ENCODE assay signal across 19 mouse cellular contexts in the genomic region with DNA sequence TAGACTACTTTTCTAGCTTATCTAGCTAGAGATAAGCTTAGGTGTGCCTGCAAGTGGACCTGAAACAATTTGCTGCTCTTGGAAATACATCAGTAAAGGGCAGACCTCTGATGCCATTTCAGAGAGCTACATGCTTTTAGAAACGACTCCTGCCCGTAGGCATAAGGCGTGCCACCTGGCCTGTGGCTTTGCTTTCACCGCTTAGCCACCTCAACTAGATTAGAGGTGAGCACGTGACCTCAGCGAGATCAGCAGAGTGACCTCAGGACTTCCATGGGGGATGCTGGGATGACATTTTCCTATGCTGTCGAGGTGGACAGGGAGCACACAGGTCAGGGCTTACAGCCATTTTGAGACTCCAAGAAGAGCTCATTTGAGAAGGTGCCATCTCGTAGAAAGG.
DNase-seq lines count a peak whose midpoint lies in the region; ATAC-seq and TF ChIP-seq lines count a peak whose summit lies in the region.
"Had no signal": no experiment of that assay in that cellular context is flagged by ENCODE, and none has a peak within 500 bp of the region (broad histone marks: within the 10 kb centered on the region; RNA-seq: fewer than 3 reads in every experiment).

No protein-coding gene starts in this region.

- no peak for DNase-seq in heart, adult 2 months
- DNase-seq in heart, postnatal 14 days: no peak
- DNase-seq in CH12.LX (ENCODE audit: extremely low read depth): no peak
- no peak for DNase-seq in adrenal gland, postnatal 25 days
- DNase-seq: adrenal gland, adult 8-10 months; cerebellum, adult 11 months; cerebellum, adult 8-10 months; cerebellum, postnatal 25 days; gastrocnemius, postnatal 36 days; kidney, adult 11 months; kidney, adult 9 months had no signal

- in situ Hi-C loops in CH12.LX (cut with MboI; ENCODE audit: low pct_ligation_motif_present, low pct_unique_long_range_greater_than_20kb, low sequenced_read_pairs): loop anchor here (25.0 kb wide), 1 partner anchor 609 kb away; no protein-coding TSS in a partner anchor

- no peak for ATAC-seq in heart, embryonic 12.5 days (ENCODE audit: insufficient number of reproducible peaks, low FRiP score)
- no peak for ATAC-seq in heart, embryonic 16.5 days (replicated peaks; ENCODE audit: extremely low read depth, insufficient read depth, low FRiP score)
- ATAC-seq: forebrain, embryonic 15.5 days; hindbrain, postnatal 0 days had no signal

- no peak overlapping the region for H3ac ChIP-seq in myocyte (ENCODE audit: control insufficient read depth, insufficient read length)

- dilution Hi-C loops in CH12.LX (cut with MboI; ENCODE audit: extremely low pct_ligation_motif_present, extremely low pct_unique_long_range_greater_than_20kb, low sequenced_read_pairs): no loop called here

- no peak for TF ChIP-seq RAD21 in CH12.LX (IDR thresholded peaks at IDR 0.05; ENCODE audit: low read depth, low read length)

- no peak overlapping the region for H3K9ac ChIP-seq in heart, embryonic 12.5 days
- H3K9ac ChIP-seq in heart, adult 2 months (ENCODE audit: low read depth, low read length): no peak overlapping the region
- no peak overlapping the region for H3K9ac ChIP-seq in heart, embryonic 16.5 days (ENCODE audit: low read length)
- H3K9ac ChIP-seq in CH12.LX (ENCODE audit: insufficient read depth, low read depth): no peak overlapping the region
- H3K9ac ChIP-seq: embryonic facial prominence, embryonic 12.5 days; forebrain, embryonic 15.5 days; hindbrain, embryonic 13.5 days had no signal

- H3K27ac ChIP-seq in heart, embryonic 12.5 days (ENCODE audit: poor library complexity, severe bottlenecking): 0 out of 2 replicates have a peak overlapping the region, but pooled peaks have one; percentile 44
- H3K27ac ChIP-seq in heart, adult 2 months: no peak overlapping the region
- peak overlapping the region; percentile 42; the same call in 1 of the 2 replicates for H3K27ac ChIP-seq in heart, embryonic 16.5 days (ENCODE audit: low read length)
- no peak overlapping the region for H3K27ac ChIP-seq in CH12.LX (ENCODE audit: insufficient read depth, low read depth)
- H3K27ac ChIP-seq: embryonic facial prominence, embryonic 12.5 days; forebrain, embryonic 15.5 days; hindbrain, embryonic 13.5 days; hindbrain, postnatal 0 days had no signal

- H3K27me3 ChIP-seq in heart, embryonic 12.5 days (replicated peaks): no peaks in the 10 kb centered on the region
- no peaks in the 10 kb centered on the region for H3K27me3 ChIP-seq in heart, adult 2 months (ENCODE audit: control insufficient read depth, insufficient read depth, low read length)
- H3K27me3 ChIP-seq in heart, embryonic 16.5 days (ENCODE audit: control insufficient read depth, insufficient read depth, low read length): no peaks in the 10 kb centered on the region
- H3K27me3 ChIP-seq in CH12.LX (replicated peaks) (no peaks in the 10 kb centered on the region), myocyte (ENCODE audit: control insufficient read depth, insufficient read depth, insufficient read length) (no peaks in the 10 kb centered on the region)
- H3K27me3 ChIP-seq: embryonic facial prominence, embryonic 12.5 days; forebrain, embryonic 15.5 days; hindbrain, embryonic 13.5 days had no signal

- H3K4me1 ChIP-seq in heart, embryonic 12.5 days (replicated peaks): peaks cover 15% of the 10 kb centered on the region
- H3K4me1 ChIP-seq in heart, adult 2 months (ENCODE audit: control insufficient read depth, insufficient read depth, low read length): peaks cover 2% of the 10 kb centered on the region
- peaks cover 7% of the 10 kb centered on the region; the same call in 1 of the 2 replicates for H3K4me1 ChIP-seq in heart, embryonic 16.5 days (ENCODE audit: control insufficient read depth, insufficient read depth, low read length)
- peaks cover 8 to 11% of the 10 kb centered on the region in 2 experiments for H3K4me1 ChIP-seq in CH12.LX (ENCODE audit: control insufficient read depth in 1 of 2, insufficient read depth in 2 of 2)
- H3K4me1 ChIP-seq: embryonic facial prominence, embryonic 12.5 days; hindbrain, embryonic 13.5 days had no signal

- WGBS in heart, embryonic 12.5 days: 56% methylated on average over 8 of the region's 8 CpGs
- WGBS in heart, adult 2 months: 65% methylated on average over 8 of the region's 8 CpGs
- 59% methylated on average over 8 of the region's 8 CpGs for WGBS in heart, embryonic 16.5 days

- TF ChIP-seq EP300 in heart, adult 2 months (IDR thresholded peaks at IDR 0.05; ENCODE audit: insufficient read depth, low read depth, low read length): no peak
- TF ChIP-seq EP300 in CH12.LX (IDR thresholded peaks at IDR 0.05; ENCODE audit: low read length): 0 out of 2 replicates have a peak, but pooled peaks have one; percentile 1

- H3K4me2 ChIP-seq in heart, embryonic 12.5 days: peak overlapping the region; percentile 13; the same call in 1 of the 2 replicates
- peak overlapping the region; percentile 37; the same call in 1 of the 2 replicates for H3K4me2 ChIP-seq in heart, embryonic 16.5 days (ENCODE audit: low read depth, low read length)
- H3K4me2 ChIP-seq in CH12.LX (ENCODE audit: insufficient read depth, low read depth, poor library complexity, severe bottlenecking) (peak overlapping the region; percentile 77), myocyte (ENCODE audit: low read depth) (peak overlapping the region; percentile 72)
- H3K4me2 ChIP-seq: embryonic facial prominence, embryonic 12.5 days; forebrain, embryonic 15.5 days; hindbrain, embryonic 13.5 days had no signal

- no peaks in the 10 kb centered on the region for H3K79me2 ChIP-seq in heart, adult 2 months (replicated peaks; ENCODE audit: control insufficient read depth, insufficient read depth, low read length)
- H3K79me2 ChIP-seq in CH12.LX (replicated peaks; ENCODE audit: control insufficient read depth, extremely low read depth, insufficient read depth, poor library complexity, severe bottlenecking) (no peaks in the 10 kb centered on the region), myocyte (ENCODE audit: control insufficient read depth, insufficient read depth) (no peaks in the 10 kb centered on the region)

- TF ChIP-seq CTCF in heart, adult 2 months (IDR thresholded peaks at IDR 0.05): no peak
- TF ChIP-seq CTCF in CH12.LX (conservative IDR thresholded peaks at IDR 0.05 in 1 of 2, IDR thresholded peaks at IDR 0.05 in 1 of 2; ENCODE audit: low read depth in 2 of 2, low read length in 2 of 2): no peak

- no peak for TF ChIP-seq POLR2A in heart, adult 2 months (IDR thresholded peaks at IDR 0.05; ENCODE audit: insufficient read depth, low read depth, low read length)
- TF ChIP-seq POLR2A in CH12.LX (IDR thresholded peaks at IDR 0.05; ENCODE audit: low read depth, low read length): no peak
- no peak for TF ChIP-seq POLR2A in myocyte (IDR thresholded peaks at IDR 0.05; ENCODE audit: insufficient read length, low read depth)

- H3K9me3 ChIP-seq in heart, embryonic 12.5 days (replicated peaks): no peaks in the 10 kb centered on the region
- no peaks in the 10 kb centered on the region for H3K9me3 ChIP-seq in heart, embryonic 16.5 days (replicated peaks; ENCODE audit: control insufficient read depth, low read length)
- H3K9me3 ChIP-seq in CH12.LX (replicated peaks; ENCODE audit: low read length): no peaks in the 10 kb centered on the region
- H3K9me3 ChIP-seq: embryonic facial prominence, embryonic 12.5 days; forebrain, embryonic 15.5 days; G1E; hindbrain, embryonic 13.5 days had no signal

- intact Hi-C loops in heart, adult 2 months (cut with DNase I): loop anchor here (10.0 kb wide), 2 partner anchors 246 to 606 kb away; a partner anchor contains a TSS
- intact Hi-C loops in heart, postnatal 14 days (cut with DNase I): loop anchor here (10.0 kb wide), 2 partner anchors 246 to 606 kb away; a partner anchor contains a TSS

- H3K36me3 ChIP-seq in heart, embryonic 12.5 days: no peaks in the 10 kb centered on the region
- H3K36me3 ChIP-seq in heart, adult 2 months (ENCODE audit: control insufficient read depth, insufficient read depth, low read length): no peaks in the 10 kb centered on the region
- no peaks in the 10 kb centered on the region for H3K36me3 ChIP-seq in heart, embryonic 16.5 days (ENCODE audit: control insufficient read depth, insufficient read depth)
- no peaks in the 10 kb centered on the region for H3K36me3 ChIP-seq in CH12.LX (replicated peaks in 1 of 2; ENCODE audit: control insufficient read depth in 1 of 2, insufficient read depth in 1 of 2, low read length in 1 of 2)
- H3K36me3 ChIP-seq in myocyte (ENCODE audit: control insufficient read depth, insufficient read depth): no peaks in the 10 kb centered on the region
- H3K36me3 ChIP-seq: embryonic facial prominence, embryonic 12.5 days; forebrain, embryonic 15.5 days; G1E; hindbrain, embryonic 13.5 days had no signal

- H3K4me3 ChIP-seq in heart, embryonic 12.5 days: no peak overlapping the region
- H3K4me3 ChIP-seq in heart, adult 2 months: no peak overlapping the region
- no peak overlapping the region for H3K4me3 ChIP-seq in heart, embryonic 16.5 days (ENCODE audit: low read length)
- H3K4me3 ChIP-seq in CH12.LX (replicated peaks in 1 of 3; ENCODE audit: low read depth in 2 of 3, low read length in 2 of 3, poor library complexity in 1 of 3) (no peak overlapping the region), myocyte (no peak overlapping the region)
- H3K4me3 ChIP-seq: embryonic facial prominence, embryonic 12.5 days; forebrain, embryonic 15.5 days; hindbrain, embryonic 13.5 days had no signal

TF ChIP-seq in CH12.LX, 34 proteins besides CTCF, POLR2A, EP300 and RAD21:
- TF ChIP-seq USF2 (conservative IDR thresholded peaks at IDR 0.05; ENCODE audit: low read depth, low read length): peak; percentile 25; the same call in 1 of the 2 replicates
- TF ChIP-seq USF1 (IDR thresholded peaks at IDR 0.05; ENCODE audit: low read depth, low read length): peak; percentile 22; the same call in 1 of the 2 replicates
- peak; percentile 64 for TF ChIP-seq BHLHE40 (IDR thresholded peaks at IDR 0.05; ENCODE audit: low read depth, low read length)
- TF ChIP-seq CHD2 (IDR thresholded peaks at IDR 0.05; ENCODE audit: low read length): no peak
- TF ChIP-seq SMC3 (IDR thresholded peaks at IDR 0.05; ENCODE audit: low read depth, low read length): no peak
- 0 out of 2 replicates have a peak, but pooled peaks have one; percentile 31 for TF ChIP-seq MAX (IDR thresholded peaks at IDR 0.05; ENCODE audit: low read length)
TF ChIP-seq in CH12.LX: peak in this region for 4.

TF ChIP-seq in myocyte, 11 proteins besides CTCF, POLR2A, EP300 and RAD21:
- TF ChIP-seq MYOG (IDR thresholded peaks at IDR 0.05; ENCODE audit: control insufficient read depth in 1 of 3, insufficient read depth in 1 of 3, insufficient read length in 2 of 3, low read depth in 2 of 3) (peak in 1 of 3 experiments; percentile 68), CEBPB (IDR thresholded peaks at IDR 0.05; ENCODE audit: insufficient read depth, poor library complexity, severe bottlenecking) (no peak), MYOD1 (IDR thresholded peaks at IDR 0.05; ENCODE audit: control insufficient read depth in 1 of 3, insufficient read length in 2 of 3, low read depth in 2 of 3) (peak in 1 of 3 experiments; percentile 54), TCF3 (IDR thresholded peaks at IDR 0.05; ENCODE audit: insufficient read length, low read depth) (no peak), POLR2AphosphoS2 (IDR thresholded peaks at IDR 0.05; ENCODE audit: insufficient read length, low read depth) (no peak), E2F4 (IDR thresholded peaks at IDR 0.05; ENCODE audit: insufficient read depth) (no peak)

Comparison
In these comparisons a context has a peak if more than half of its experiments do, and no peak if none do; other contexts are left out.
1. H3K27ac ChIP-seq: peak in heart, embryonic 12.5 days (single experiment) and heart, embryonic 16.5 days (single experiment); none in heart, adult 2 months (single experiment) and CH12.LX (single experiment).
2. H3K4me2 ChIP-seq: peak in every context shown above with its lines; median percentile 77 in CH12.LX; 72 in myocyte; 37 in heart, embryonic 16.5 days; 13 in heart, embryonic 12.5 days.